Mouse (Mus musculus): ENCODE results near the gene Bnip1.

Gene Bnip1

GRCm38 (mm10) chr17:26839718-26840438 is 59.0 kb downstream of the Bnip1 start:
- no peak for DNase-seq (ENCODE audit: low spot score)

- DNase-seq (ENCODE audit: low spot score) = no peak
These were observed 59.5 kb downstream of the Bnip1 start for GRCm38 (mm10) chr17:26840439-26840780.

- DNase-seq (ENCODE audit: low spot score) = no peak
These were observed 60.3 kb downstream of the Bnip1 start for GRCm38 (mm10) chr17:26840922-26841731.

GRCm38 (mm10) chr17:26841981-26842380 is 61.1 kb downstream of the Bnip1 start:
- DNase-seq (ENCODE audit: low spot score) = no peak

Measured in ovary, postnatal 10 days (tissue).